Mouse (Mus musculus) neutrophil, adult 5-6 weeks (primary cell): ENCODE measurements around the gene Clca4a. TPM values are rescaled to one million over a fixed set of nuclear protein-coding genes. Genes with fewer than 3 reads are reported as not detected.
"Not testable (repeated sequence)": the region's sequence is repeated elsewhere in the genome, so short reads cannot be mapped to it uniquely, and the experiment has no call there.

Experiments used
- ATAC-seq: fragments of 151-379, 151-347 bp; 2 replicates; pipeline ENCODE4 v1.8.0; 2017; ENCODE audit warnings: mild to moderate bottlenecking, moderate TSS enrichment; ENCODE audit not compliant: insufficient number of reproducible peaks, poor library complexity, low FRiP score, severe bottlenecking; ENCODE audit errors: extremely low read depth
- total RNA-seq: library from RNA; stranded (forward); fragments of 200-1000 nt; gene quantifications from 2 replicates; pipeline ENCODE4 v1.2.3, GENCODE M21; 2017

Clca4a gene
- 0.35 TPM in 1 of 2 replicates, not detected in the other for total RNA-seq

DNA sequence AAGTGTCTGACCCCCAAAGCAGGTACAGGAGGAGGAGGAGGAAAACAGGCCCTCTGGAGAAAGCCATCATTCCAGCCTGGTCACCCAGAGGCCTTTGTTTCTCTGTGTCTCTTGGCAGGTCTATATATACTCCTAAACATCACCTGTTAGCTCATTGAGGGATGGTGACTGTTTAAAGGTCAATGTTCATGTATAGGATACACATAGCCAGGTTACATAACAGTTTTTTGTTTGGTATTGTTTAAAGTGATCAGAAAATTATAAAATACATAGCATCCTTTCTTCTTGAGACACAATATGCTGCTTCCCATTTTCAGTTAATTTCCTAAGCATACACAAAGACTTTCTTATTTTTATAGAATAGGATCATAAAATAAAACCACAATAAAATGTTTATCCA lies at the start of gene Clca4a:
Clca4a (minus strand) TSS at position 101 of the 400 bp plus-strand sequence.
- no peak for ATAC-seq

DNA sequence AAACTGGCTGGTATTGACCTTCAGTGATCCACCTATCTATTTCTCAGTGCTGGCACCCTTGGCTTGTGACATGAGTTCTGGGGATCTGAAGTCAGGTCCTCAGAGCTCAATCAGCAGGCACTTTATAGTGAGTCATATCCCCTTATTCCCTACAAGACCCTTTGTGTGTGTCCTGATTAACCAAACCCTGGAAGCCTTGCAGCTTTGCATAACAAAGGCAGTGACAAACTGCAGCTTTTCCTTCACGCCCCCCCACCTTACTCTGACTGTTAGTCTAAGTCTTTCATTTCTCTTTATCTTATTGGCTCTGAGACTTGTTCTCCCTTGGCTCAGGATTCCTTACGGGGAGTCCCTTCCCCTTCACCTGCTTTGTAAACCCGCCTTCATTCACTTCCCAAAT lies 43.0 kb upstream of the Clca4a start:
- ATAC-seq: no peak

DNA sequence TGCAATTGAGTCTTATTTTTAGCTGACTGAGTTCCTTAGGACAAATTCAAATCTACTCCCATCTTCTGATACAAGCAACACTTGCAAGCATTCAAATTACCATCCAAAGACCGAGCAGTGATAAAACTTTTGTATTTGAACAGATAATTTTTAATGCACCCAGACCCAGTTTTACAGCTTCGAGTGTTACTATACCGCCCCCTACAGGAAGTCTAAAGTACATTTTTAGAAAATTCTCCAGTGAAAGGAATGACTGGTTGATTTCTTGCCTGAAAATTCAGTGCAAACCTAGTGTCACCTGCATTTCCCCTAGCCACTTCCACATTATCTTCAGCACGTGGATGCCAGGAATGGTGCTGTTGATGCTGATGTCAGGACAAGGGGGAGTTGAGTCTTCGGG lies 29.6 kb upstream of the Clca4a start:
- no peak for ATAC-seq

DNA sequence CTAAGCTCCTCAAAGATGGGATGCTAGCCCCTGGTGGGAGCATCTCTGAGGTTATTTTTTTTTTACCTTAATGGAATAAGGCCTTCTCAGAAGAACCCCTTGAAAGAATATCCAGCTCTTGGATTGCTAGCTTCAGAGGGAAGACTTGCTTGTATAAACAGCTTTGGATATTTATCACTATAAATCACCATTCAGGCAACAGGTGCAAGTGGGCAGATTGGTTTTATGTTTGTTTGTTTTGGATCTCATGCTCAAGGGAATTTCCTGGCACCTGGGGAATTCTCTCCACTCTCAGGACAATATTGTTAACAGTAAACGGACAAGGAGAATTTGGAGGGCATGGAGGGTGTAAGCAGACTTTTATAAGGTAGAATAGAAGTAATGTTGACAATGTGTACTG lies 26.1 kb upstream of the Clca4a start:
- ATAC-seq: no peak

DNA sequence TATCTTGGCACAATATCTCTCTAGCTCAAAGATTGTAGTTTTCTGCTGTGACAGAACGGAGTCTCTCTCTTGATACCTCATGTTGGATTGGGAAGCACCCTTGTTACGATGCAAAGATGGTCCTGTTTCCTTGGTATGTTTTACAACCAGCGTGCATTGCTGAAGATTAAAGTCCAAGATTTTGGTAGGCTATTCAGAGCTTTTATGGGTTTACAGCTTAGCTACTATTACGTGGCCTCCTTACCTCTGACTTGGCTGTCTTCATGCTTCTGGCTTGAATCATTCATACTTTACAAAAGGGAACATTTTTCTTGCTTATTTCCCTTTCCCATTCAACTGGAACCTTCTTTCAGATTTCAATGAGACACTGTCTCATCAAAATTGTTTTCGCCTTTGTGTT lies 18.2 kb upstream of the Clca4a start:
- no peak for ATAC-seq

DNA sequence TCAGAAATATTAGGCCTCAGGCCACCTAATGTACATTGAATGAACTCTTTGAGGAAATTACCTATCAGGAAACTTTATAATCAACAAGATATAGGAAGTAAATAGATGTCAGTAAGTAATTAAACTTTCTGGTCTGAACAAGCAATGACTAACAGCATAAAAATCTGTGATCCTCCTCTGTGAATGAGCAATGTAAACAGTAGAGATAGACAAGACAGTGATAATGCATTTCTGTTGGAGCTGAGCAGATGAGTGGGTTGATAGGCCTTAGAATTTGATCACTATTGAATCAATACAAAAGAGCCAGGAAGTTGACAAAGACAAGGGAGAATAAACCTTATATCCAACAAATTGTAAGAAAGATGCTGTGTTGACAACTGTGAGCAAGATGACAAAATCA lies 17.8 kb upstream of the Clca4a start:
- ATAC-seq: no peak

DNA sequence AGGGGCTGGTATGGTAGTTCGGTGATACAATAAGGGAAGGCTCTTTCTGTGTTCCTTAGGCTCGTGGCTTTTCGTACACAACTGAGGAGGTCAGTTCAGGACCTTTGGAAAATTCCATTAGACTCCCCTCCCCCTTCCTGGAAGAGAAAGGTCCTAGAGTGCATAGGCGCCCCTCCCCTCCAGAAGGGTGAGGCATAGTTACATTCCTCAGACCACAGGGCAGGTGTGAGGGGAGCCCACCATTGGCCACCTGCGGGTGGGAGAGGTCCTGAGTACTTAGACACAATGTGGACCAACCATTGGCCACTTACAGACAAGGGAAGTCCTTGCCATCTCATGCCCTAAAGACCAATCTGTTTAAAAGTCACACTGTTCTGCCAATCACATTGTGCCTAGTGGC lies 11.0 kb upstream of the Clca4a start:
- ATAC-seq: no peak

DNA sequence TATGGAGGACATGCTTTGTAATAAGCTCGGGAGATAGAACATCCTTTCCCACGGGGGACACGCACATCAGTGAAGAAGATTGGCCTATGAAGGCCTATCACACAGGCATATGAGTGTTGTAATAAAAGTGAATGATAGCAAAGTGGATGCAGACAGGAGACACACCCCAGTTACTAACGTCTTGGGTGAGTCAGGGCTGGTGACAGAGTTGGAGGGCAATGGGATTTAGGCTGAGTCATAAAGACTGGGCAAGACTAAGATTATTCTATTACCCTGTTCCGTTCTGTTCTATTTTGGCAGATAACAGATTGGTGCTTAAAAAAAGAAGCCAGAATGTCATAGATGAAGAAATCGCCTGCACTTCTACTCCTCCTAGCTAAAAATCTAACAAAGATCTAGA lies 5.7 kb upstream of the Clca4a start:
- no peak for ATAC-seq

DNA sequence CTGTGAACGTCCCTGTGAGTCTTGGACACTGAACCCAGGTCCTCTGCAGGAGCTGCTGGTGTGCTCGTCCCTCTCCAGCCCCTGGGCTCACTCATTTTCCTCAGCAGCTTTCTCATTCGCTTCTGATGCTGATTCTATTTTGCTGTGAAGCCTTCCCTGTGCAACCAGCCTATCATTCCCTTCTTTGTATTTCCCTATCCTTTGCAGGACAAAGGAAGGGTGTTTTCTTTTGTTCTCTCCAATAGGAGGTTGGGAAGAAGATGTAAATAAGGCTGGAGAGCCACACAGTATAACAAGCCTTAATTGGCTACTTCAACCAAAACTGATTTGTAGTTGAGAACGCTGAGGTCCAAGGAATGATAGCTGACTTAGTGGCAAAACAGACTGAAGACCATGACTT lies 2.8 kb upstream of the Clca4a start:
- no peak for ATAC-seq

DNA sequence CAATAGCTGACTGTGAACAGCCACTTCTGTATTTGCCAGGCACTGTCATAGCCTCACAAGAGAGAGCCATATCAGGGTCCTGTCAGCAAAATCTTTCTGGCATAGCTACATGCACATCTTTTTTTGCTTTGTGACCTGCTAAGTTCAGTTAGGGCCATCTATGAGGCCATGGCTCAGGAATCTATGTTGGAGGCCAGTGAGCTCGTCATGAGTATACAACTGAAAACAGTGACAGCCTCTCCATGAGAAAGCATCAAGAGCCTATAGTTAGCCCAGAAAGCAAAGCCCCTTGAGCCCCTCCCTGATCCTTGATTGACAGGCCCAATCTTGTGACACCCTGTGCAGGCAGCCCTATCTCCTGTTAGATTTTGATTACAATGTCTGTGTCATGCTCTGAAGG lies 1.2 kb upstream of the Clca4a start:
- no peak for ATAC-seq

DNA sequence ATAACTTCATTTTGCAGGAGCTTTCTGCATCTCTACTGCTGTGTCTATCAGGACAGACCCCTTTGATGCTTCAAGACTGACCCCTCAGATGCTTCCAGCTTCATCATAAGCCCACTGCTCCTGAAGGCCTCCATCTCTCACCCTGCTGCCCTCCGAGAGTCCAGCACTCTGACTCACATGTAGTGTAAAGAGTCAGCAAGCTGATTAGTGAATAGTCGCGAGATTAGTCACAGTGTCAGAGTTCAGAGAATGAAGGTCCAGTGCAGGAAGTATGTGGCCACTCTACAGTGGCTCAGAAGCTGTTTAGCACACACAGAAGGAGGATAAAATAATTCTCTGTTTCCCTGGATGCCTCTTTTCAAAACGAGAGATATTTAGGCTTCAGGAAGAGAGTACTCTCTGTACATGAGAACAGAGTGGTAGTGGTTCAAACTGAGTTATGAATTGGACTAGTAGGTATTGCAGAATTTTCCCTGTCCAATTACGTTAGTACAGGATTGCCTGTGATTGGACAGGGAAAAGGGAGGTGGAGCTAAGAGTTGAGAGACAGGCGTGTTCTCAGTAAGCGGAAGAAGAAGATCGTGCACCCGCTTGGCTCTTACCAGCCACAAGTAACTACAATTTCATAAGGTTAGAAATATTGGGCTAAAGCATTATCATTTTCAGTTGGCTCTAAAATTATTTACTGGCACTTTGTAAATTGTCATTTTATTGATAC lies 3.1 kb downstream of the Clca4a start:
- no peak for ATAC-seq

DNA sequence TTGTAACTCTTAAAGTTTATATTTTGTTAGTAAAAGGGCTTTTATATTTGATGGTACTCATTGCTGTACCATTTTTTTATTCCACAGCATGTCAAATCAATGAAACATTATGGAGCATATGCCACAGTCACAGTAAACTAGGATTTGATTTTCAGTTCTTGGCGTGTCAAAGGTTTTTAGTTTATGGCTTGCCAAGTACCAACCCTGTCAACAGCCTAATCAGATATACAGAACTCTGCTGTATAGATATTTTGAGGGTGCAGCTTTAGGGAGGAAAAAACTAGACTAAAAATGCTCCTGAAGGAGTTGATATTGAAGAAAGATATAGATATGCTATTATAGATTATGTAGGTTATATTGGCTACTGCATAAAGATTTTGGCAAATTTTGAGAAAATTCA lies 5.1 kb downstream of the Clca4a start:
- ATAC-seq: no peak

DNA sequence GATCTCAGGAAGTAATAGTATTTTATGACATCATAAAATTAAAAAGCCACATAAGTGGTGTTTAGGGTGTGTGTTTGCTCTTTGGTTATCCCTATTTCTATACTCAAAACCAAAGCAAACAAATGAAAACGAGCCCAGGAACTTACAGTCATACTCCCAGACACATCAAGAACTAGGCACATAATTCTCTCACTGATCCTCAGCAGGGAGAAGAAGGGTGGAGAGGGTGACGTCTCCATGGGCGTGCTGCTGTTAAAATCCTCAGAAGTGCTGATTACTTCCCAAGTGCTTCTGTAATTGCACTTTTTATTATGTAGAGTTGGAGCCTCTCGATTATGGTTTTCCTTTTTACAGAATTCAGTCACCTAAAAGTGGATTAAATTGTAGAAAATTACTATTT lies 8.8 kb downstream of the Clca4a start:
- ATAC-seq: no peak

DNA sequence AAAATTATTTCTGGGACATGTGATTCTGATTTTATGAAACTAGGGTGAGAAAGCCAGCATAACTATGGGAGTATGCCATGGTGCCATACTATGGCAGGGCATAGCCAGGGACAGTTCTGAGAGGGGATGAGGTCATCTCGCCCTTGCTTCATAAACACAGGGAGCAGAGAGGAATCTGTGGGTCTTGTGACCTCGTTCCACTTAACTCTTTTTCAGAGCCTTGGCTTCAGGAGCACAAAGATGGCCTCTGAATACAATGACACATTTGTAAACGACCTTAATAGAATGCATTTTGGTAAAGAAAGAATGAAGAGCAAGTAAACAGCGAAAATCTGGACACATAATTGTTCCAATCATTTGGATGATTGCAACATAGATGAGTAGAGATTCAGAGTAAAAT lies 24.0 kb downstream of the Clca4a start:
- ATAC-seq: no peak

DNA sequence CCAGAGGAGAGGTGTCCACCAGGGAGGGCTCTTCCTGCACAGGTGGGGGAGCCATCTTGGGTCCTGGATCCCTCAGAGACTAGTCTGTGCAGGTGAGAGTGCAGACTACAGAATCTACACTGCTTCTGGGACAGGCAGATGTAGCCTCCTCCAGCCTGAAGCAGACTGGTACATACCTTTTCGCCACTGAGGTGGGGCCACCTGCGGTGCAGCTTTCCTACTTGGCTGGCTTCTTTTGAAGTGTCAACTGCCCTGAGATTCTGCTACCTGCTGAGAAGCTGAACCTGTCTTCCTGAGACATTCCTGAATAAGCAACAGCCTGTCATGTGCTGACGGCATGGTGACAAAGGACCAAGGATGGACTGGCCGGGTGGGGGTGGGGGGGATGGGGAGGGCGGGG lies 27.5 kb downstream of the Clca4a start:
- ATAC-seq: not testable (repeated sequence)

DNA sequence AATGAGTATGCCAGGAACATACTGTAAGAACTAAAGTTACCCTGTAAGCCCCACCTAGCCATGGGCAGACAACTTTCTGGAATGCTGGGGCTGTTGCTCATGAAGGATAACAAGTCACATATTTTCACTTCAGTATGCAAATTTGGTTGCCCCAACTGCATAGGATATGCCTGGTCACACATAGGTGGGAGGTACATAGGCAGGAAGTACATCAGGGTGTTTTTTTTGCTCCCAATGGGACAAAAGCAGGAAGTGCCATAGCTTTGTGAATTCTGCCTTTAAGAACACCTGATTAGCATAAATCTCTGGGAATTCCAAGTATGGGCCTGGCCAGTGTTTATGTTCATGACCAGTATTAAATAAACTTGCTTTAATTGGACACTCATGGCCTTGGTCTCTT lies 41.2 kb downstream of the Clca4a start:
- not testable (repeated sequence) for ATAC-seq

DNA sequence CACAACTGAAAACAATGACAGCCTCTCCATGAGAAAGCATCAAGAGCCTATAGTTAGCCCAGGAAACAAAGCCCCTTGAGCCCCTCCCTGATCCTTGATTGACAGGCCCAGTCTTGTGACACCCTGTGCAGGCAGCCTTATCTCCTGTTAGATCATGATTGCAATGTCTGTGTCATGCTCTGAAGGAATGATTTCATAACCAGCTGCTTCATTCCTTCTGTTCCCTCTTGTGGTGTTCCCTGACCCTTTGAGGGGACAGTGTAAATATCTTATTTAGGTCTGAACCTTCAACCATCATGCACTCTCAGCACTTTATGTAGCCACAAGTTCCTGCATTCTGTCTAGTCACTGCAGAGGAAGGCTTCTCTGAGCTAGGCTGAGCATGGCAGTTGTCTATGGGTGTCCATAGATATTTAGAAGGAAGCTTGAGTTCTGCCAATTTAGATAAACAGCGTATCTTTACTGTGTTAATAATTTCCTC lies 41.8 kb downstream of the Clca4a start:
- no peak for ATAC-seq

DNA sequence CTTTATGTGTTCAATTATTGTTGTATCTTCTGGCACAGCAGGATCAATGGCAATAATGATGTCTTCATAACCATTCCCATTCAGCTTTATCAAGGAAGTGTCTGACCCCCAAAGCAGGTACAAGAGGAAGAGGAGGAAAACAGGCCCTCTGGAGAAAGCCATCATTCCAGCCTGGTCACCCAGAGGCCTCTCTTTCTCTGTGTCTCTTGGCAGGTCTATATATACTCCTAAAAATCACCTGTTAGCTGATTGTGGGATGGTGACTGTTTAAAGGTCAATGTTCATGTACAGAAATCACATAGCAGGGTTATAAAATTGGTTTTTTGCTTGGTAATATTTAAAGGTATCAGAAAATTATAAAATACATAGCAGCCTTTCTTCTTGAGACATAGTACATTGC lies 42.5 kb downstream of the Clca4a start, which contains the start of gene Clca4b:
Clca4b (minus strand) TSS at position 195 of the 400 bp plus-strand sequence.
- ATAC-seq: no peak

DNA sequence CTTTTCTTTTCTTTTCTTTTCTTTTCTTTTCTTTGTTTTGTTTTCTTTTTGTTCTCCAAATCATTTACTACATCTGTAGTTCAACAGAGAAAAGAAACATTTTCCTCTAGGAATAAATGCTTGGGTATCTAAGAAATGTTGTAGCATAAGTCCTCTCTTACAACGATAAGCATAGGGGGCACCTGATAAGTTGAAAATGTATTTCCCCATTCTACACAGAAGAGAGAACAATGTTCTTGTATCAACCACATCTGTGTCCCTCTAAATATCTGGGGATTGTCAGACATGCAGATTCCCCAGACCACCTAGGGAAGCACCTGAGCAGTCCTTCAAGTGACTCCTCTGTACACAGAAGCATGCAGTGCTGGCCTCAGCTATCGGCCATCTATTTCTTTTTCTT lies 60.8 kb downstream of the Clca4a start:
- ATAC-seq: no peak
